Mouse (Mus musculus): ENCODE measurements around the gene Psmb3. TPM values are rescaled to one million over a fixed set of nuclear protein-coding genes. Genes with fewer than 3 reads are reported as not detected.

Gene Psmb3
- polyA plus RNA-seq, 1 experiment from 2014 or later, result 374 TPM

Small RNA genes lying within 50 kb of the gene (microRNA-seq; reads per million reads assigned to microRNA genes)
- gene Gm24158 (not detected), gene Mir6927 (not detected), gene Mir8102 (not detected)

Other genes starting within 250 kb of the Psmb3 start
- 0.75 and 0.81 TPM in 2 replicates for gene 4933428G20Rik, start 203.1 kb upstream of the Psmb3 start, polyA plus RNA-seq (2015; fragmentation: Nextera tagmentation; extraction: Ambion mirVana)
- 0.01 TPM in 1 of 2 replicates, not detected in the other for gene Srcin1, start 127.2 kb upstream of the Psmb3 start, polyA plus RNA-seq (2015; fragmentation: Nextera tagmentation; extraction: Ambion mirVana)
- gene Epop, start 73.7 kb upstream of the Psmb3 start, polyA plus RNA-seq (2015; fragmentation: Nextera tagmentation; extraction: Ambion mirVana), result 0.65 and 0.69 TPM in 2 replicates
- 0.17 and 0.23 TPM in 2 replicates for gene Mllt6, start 40.0 kb upstream of the Psmb3 start, polyA plus RNA-seq (2015; fragmentation: Nextera tagmentation; extraction: Ambion mirVana)
- 11.7 and 13.3 TPM in 2 replicates for gene Cisd3, start 17.6 kb upstream of the Psmb3 start, polyA plus RNA-seq (2015; fragmentation: Nextera tagmentation; extraction: Ambion mirVana)
- gene Pcgf2, start 2.9 kb upstream of the Psmb3 start, polyA plus RNA-seq (2015; fragmentation: Nextera tagmentation; extraction: Ambion mirVana), result 2.3 and 3.6 TPM in 2 replicates
- 0.88 TPM in 2 replicates for gene Pip4k2b, start 41.3 kb downstream of the Psmb3 start, polyA plus RNA-seq (2015; fragmentation: Nextera tagmentation; extraction: Ambion mirVana)
- gene Cwc25, start 63.2 kb downstream of the Psmb3 start, polyA plus RNA-seq (2015; fragmentation: Nextera tagmentation; extraction: Ambion mirVana), result 7.0 and 7.7 TPM in 2 replicates
- 0.19 and 0.22 TPM in 2 replicates for gene 1700001P01Rik, start 72.5 kb downstream of the Psmb3 start, polyA plus RNA-seq (2015; fragmentation: Nextera tagmentation; extraction: Ambion mirVana)
- 436 and 468 TPM in 2 replicates for gene Rpl23, start 79.0 kb downstream of the Psmb3 start, polyA plus RNA-seq (2015; fragmentation: Nextera tagmentation; extraction: Ambion mirVana)
- 27.5 and 31.2 TPM in 2 replicates for gene Lasp1, start 95.6 kb downstream of the Psmb3 start, polyA plus RNA-seq (2015; fragmentation: Nextera tagmentation; extraction: Ambion mirVana)
- gene B230217C12Rik, start 137.4 kb downstream of the Psmb3 start, polyA plus RNA-seq (2015; fragmentation: Nextera tagmentation; extraction: Ambion mirVana), result 0.85 and 1.3 TPM in 2 replicates
- 0.33 and 0.46 TPM in 2 replicates for gene Fbxo47, start 180.8 kb downstream of the Psmb3 start, polyA plus RNA-seq (2015; fragmentation: Nextera tagmentation; extraction: Ambion mirVana)